Mouse (Mus musculus) kidney, adult 2 months (tissue): ENCODE data around the gene Ppfia1.

Source experiments
- CTCF ChIP-seq: fragments of 200-500 bp; conservative IDR thresholded peaks from 2 replicates; pipeline ENCODE4 v1.5.1; 2011; ENCODE audit warnings: low read depth, mild to moderate bottlenecking, control low read depth, low read length, moderate library complexity, mixed read lengths; ENCODE audit not compliant: insufficient read depth, insufficient read length
- POLR2A ChIP-seq: fragments of 200-500 bp; IDR thresholded peaks from one replicate; pipeline ENCODE4 v1.6.1; 2011; ENCODE audit warnings: low read depth, low read length, control low read depth

- TF ChIP-seq CTCF (no peak; the same call in 1 of the 2 replicates), POLR2A (no peak)
These were observed 25.8 kb downstream of the Ppfia1 start for GRCm38 (mm10) chr7:144527723-144528221.
